Mouse (Mus musculus): ENCODE data around the gene Gm20388. TPM values are rescaled to one million over a fixed set of nuclear protein-coding genes. Genes with fewer than 3 reads are reported as not detected.

Gm20388 gene
- total RNA-seq, 1 experiment: 27.0 TPM

GRCm38 (mm10) chr8:123912265-123912664 lies 4001.6 kb downstream of the Gm20388 start:
- H3K4me1 ChIP-seq (ENCODE audit: control insufficient read depth in 2 of 2, insufficient read depth in 2 of 2, low read length in 2 of 2, poor library complexity in 1 of 2): no peaks in the 10 kb centered on the region
- no peak for TF ChIP-seq ZNF384 (IDR thresholded peaks at IDR 0.05; ENCODE audit: low read depth, low read length)
- H3K36me3 ChIP-seq (ENCODE audit: control insufficient read depth, insufficient read depth, low read length, poor library complexity, severe bottlenecking): peaks cover 51% of the 10 kb centered on the region
- no peak overlapping the region for H3K9ac ChIP-seq (ENCODE audit: insufficient read depth, low read depth, low read length, poor library complexity, severe bottlenecking)
- no peaks in the 10 kb centered on the region for H3K9me3 ChIP-seq (ENCODE audit: control insufficient read depth, insufficient read depth, low read depth, low read length)
- no peak overlapping the region for H3K4me3 ChIP-seq (ENCODE audit: insufficient read depth in 1 of 2, low read depth in 1 of 2, low read length in 2 of 2, poor library complexity in 1 of 2, severe bottlenecking in 1 of 2)
- H3K27ac ChIP-seq (ENCODE audit: insufficient read depth, low read depth, low read length, poor library complexity, severe bottlenecking): no peak overlapping the region
- DNase-seq (ENCODE audit: low read depth, low spot score): no peak
- in situ Hi-C loops (cut with MboI; ENCODE audit: low sequenced_read_pairs in 2 of 2, unreplicated experiment in 2 of 2): no loop called here

- peaks cover 56% of the 10 kb centered on the region for H3K36me3 ChIP-seq (ENCODE audit: control insufficient read depth, insufficient read depth, low read length, poor library complexity, severe bottlenecking)
- H3K27ac ChIP-seq (ENCODE audit: insufficient read depth, low read depth, low read length, poor library complexity, severe bottlenecking): no peak overlapping the region
- H3K9ac ChIP-seq (ENCODE audit: insufficient read depth, low read depth, low read length, poor library complexity, severe bottlenecking): no peak overlapping the region
- TF ChIP-seq HCFC1 (IDR thresholded peaks at IDR 0.05; ENCODE audit: borderline replicate concordance, insufficient read depth, low read length) (no peak), ZNF384 (IDR thresholded peaks at IDR 0.05; ENCODE audit: low read depth, low read length) (no peak), ZC3H11A (IDR thresholded peaks at IDR 0.05; ENCODE audit: borderline replicate concordance, low read depth, low read length) (no peak), MAFK (IDR thresholded peaks at IDR 0.05; ENCODE audit: insufficient read depth, low read depth, low read length) (no peak), CHD2 (IDR thresholded peaks at IDR 0.05; ENCODE audit: low read depth, low read length) (no peak)
- H3K4me3 ChIP-seq (ENCODE audit: insufficient read depth in 1 of 2, low read depth in 1 of 2, low read length in 2 of 2, poor library complexity in 1 of 2, severe bottlenecking in 1 of 2): no peak overlapping the region
- no peak for DNase-seq (ENCODE audit: low read depth, low spot score)
- H3K9me3 ChIP-seq (ENCODE audit: control insufficient read depth, insufficient read depth, low read depth, low read length): no peaks in the 10 kb centered on the region
- in situ Hi-C loops (cut with MboI; ENCODE audit: low sequenced_read_pairs in 2 of 2, unreplicated experiment in 2 of 2): no loop called here
- no peaks in the 10 kb centered on the region for H3K4me1 ChIP-seq (ENCODE audit: control insufficient read depth in 2 of 2, insufficient read depth in 2 of 2, low read length in 2 of 2, poor library complexity in 1 of 2)
Observed at GRCm38 (mm10) chr8:123914635-123915034, 4004.0 kb downstream of the Gm20388 start.

GRCm38 (mm10) chr8:123924719-123925118 lies 4014.1 kb downstream of the Gm20388 start:
- H3K4me1 ChIP-seq (ENCODE audit: control insufficient read depth in 2 of 2, insufficient read depth in 2 of 2, low read length in 2 of 2, poor library complexity in 1 of 2): no peaks in the 10 kb centered on the region
- peak; percentile 92 for DNase-seq (ENCODE audit: low read depth, low spot score)
- in situ Hi-C loops (cut with MboI; ENCODE audit: low sequenced_read_pairs in 2 of 2, unreplicated experiment in 2 of 2): no loop called here
- H3K36me3 ChIP-seq (ENCODE audit: control insufficient read depth, insufficient read depth, low read length, poor library complexity, severe bottlenecking): peaks cover 68% of the 10 kb centered on the region
- TF ChIP-seq MAFK (IDR thresholded peaks at IDR 0.05; ENCODE audit: insufficient read depth, low read depth, low read length): no peak
- TF ChIP-seq HCFC1 (IDR thresholded peaks at IDR 0.05; ENCODE audit: borderline replicate concordance, insufficient read depth, low read length): no peak
- no peak for TF ChIP-seq CHD2 (IDR thresholded peaks at IDR 0.05; ENCODE audit: low read depth, low read length)
- TF ChIP-seq ZC3H11A (IDR thresholded peaks at IDR 0.05; ENCODE audit: borderline replicate concordance, low read depth, low read length): peak; percentile 48; the same call in 1 of the 2 replicates
- no peak overlapping the region for H3K9ac ChIP-seq (ENCODE audit: insufficient read depth, low read depth, low read length, poor library complexity, severe bottlenecking)
- no peak overlapping the region for H3K27ac ChIP-seq (ENCODE audit: insufficient read depth, low read depth, low read length, poor library complexity, severe bottlenecking)
- H3K9me3 ChIP-seq (ENCODE audit: control insufficient read depth, insufficient read depth, low read depth, low read length): no peaks in the 10 kb centered on the region
- no peak overlapping the region for H3K4me3 ChIP-seq (ENCODE audit: insufficient read depth in 1 of 2, low read depth in 1 of 2, low read length in 2 of 2, poor library complexity in 1 of 2, severe bottlenecking in 1 of 2)

GRCm38 (mm10) chr8:123925671-123926070 lies 4015.0 kb downstream of the Gm20388 start:
- Histone ChIP-seq H3K4me3 (ENCODE audit: insufficient read depth in 1 of 2, low read depth in 1 of 2, low read length in 2 of 2, poor library complexity in 1 of 2, severe bottlenecking in 1 of 2) (no peak overlapping the region), H3K27ac (ENCODE audit: insufficient read depth, low read depth, low read length, poor library complexity, severe bottlenecking) (no peak overlapping the region), H3K9ac (ENCODE audit: insufficient read depth, low read depth, low read length, poor library complexity, severe bottlenecking) (no peak overlapping the region), H3K36me3 (ENCODE audit: control insufficient read depth, insufficient read depth, low read length, poor library complexity, severe bottlenecking) (peaks cover 65% of the 10 kb centered on the region), H3K4me1 (ENCODE audit: control insufficient read depth in 2 of 2, insufficient read depth in 2 of 2, low read length in 2 of 2, poor library complexity in 1 of 2) (no peaks in the 10 kb centered on the region), H3K9me3 (ENCODE audit: control insufficient read depth, insufficient read depth, low read depth, low read length) (no peaks in the 10 kb centered on the region)
- TF ChIP-seq MAFK (IDR thresholded peaks at IDR 0.05; ENCODE audit: insufficient read depth, low read depth, low read length): no peak
- TF ChIP-seq ZC3H11A (IDR thresholded peaks at IDR 0.05; ENCODE audit: borderline replicate concordance, low read depth, low read length): no peak
- no peak for TF ChIP-seq ZNF384 (IDR thresholded peaks at IDR 0.05; ENCODE audit: low read depth, low read length)
- TF ChIP-seq CHD2 (IDR thresholded peaks at IDR 0.05; ENCODE audit: low read depth, low read length): no peak
- TF ChIP-seq HCFC1 (IDR thresholded peaks at IDR 0.05; ENCODE audit: borderline replicate concordance, insufficient read depth, low read length): no peak
- no peak for DNase-seq (ENCODE audit: low read depth, low spot score)
- in situ Hi-C loops (cut with MboI; ENCODE audit: low sequenced_read_pairs in 2 of 2, unreplicated experiment in 2 of 2): no loop called here

- in situ Hi-C loops (cut with MboI; ENCODE audit: low sequenced_read_pairs in 2 of 2, unreplicated experiment in 2 of 2): no loop called here
- no peak overlapping the region for H3K4me3 ChIP-seq (ENCODE audit: insufficient read depth in 1 of 2, low read depth in 1 of 2, low read length in 2 of 2, poor library complexity in 1 of 2, severe bottlenecking in 1 of 2)
- H3K9ac ChIP-seq (ENCODE audit: insufficient read depth, low read depth, low read length, poor library complexity, severe bottlenecking): no peak overlapping the region
- H3K4me1 ChIP-seq (ENCODE audit: control insufficient read depth in 2 of 2, insufficient read depth in 2 of 2, low read length in 2 of 2, poor library complexity in 1 of 2): no peaks in the 10 kb centered on the region
- no peaks in the 10 kb centered on the region for H3K9me3 ChIP-seq (ENCODE audit: control insufficient read depth, insufficient read depth, low read depth, low read length)
- H3K27ac ChIP-seq (ENCODE audit: insufficient read depth, low read depth, low read length, poor library complexity, severe bottlenecking): no peak overlapping the region
- H3K36me3 ChIP-seq (ENCODE audit: control insufficient read depth, insufficient read depth, low read length, poor library complexity, severe bottlenecking): peaks cover 44% of the 10 kb centered on the region
- TF ChIP-seq CHD2 (IDR thresholded peaks at IDR 0.05; ENCODE audit: low read depth, low read length): no peak
- TF ChIP-seq ZNF384 (IDR thresholded peaks at IDR 0.05; ENCODE audit: low read depth, low read length): no peak
- no peak for TF ChIP-seq HCFC1 (IDR thresholded peaks at IDR 0.05; ENCODE audit: borderline replicate concordance, insufficient read depth, low read length)
- TF ChIP-seq MAFK (IDR thresholded peaks at IDR 0.05; ENCODE audit: insufficient read depth, low read depth, low read length): no peak
- no peak for TF ChIP-seq ZC3H11A (IDR thresholded peaks at IDR 0.05; ENCODE audit: borderline replicate concordance, low read depth, low read length)
- no peak for DNase-seq (ENCODE audit: low read depth, low spot score)
Observed at GRCm38 (mm10) chr8:123929026-123929425, 4018.4 kb downstream of the Gm20388 start.
